Mouse (Mus musculus): Measurements from ENCODE around the gene Use1.

Use1 gene

DNA sequence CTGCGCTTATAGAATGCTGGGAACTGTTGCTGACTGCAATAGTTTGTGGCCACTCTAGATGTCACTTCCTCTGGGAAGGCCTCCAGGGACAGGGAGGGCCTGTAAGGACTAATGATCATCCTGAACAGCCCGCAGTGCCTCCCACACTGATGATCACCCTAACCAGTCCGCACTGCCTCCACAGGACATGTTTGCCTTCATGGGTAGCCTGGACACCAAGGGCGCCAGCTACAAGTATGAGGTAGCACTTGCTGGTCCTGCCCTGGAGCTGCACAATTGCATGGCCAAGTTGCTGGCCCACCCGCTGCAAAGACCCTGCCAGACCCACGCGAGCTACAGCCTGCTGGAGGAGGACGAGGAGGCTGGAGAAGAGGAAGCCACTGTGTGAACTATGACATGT lies 37.4 kb downstream of the Use1 start:
- DNase-seq = peak in 1 of 2 experiments; percentile 20

DNA sequence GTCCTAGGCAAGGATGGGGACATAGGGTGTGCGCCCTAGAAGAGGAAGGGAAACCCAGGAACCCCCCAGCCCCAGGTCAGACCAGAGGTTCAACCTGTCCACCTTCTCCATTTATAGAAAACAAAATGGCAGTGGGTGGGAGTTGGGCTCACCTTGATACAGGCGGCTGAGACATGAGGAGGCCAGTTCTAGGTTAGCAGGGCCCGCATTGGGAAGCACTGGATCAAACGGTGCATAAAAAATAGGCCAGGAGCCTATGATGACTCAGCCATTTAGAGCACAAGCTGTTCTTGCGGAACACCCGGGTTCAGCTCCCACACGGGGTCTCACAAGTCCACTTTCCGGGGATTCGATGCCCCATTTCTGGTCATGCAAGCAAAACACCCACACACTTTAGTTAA lies 38.3 kb downstream of the Use1 start:
- peak; percentile 4 to 18 for DNase-seq

DNA sequence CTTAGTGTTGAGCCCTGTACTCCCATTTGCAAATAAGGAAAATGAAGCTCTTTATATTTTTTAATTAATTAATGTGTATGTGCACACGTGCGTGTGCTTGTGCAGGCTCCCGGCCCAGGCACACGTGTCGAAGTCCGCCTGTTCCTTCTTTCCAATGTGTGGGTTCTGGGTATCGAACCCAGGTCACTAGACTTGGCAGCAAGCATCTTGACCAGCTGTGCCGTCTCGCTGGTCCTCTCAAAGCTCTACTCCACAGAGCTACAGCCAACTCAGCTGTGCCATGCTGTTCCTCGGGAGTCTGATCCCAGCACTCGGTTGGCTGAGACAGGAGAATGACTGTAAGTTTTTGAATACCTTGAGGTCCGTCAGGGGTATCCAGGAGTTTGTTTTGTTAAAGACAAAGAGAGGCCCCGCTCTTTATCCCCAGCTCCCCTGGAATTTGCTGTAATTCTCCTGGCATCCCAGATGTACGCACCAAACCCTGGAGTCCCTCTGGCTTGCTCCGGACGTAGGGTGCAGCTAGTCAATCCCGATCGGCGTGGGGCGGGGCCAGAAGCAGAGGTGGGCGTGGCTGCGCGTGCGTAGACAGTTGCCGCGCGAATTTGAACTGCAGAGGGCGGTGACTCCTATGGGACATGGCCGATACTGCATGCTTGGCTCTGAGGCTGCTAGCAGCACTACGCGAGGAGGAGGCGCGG lies 38.9 kb downstream of the Use1 start, which contains the start of gene Ankle1:
Gene Ankle1 (plus strand): TSS at position 610 of the 698 bp plus-strand sequence.
- peak; percentile 96 to 99 for DNase-seq

DNA sequence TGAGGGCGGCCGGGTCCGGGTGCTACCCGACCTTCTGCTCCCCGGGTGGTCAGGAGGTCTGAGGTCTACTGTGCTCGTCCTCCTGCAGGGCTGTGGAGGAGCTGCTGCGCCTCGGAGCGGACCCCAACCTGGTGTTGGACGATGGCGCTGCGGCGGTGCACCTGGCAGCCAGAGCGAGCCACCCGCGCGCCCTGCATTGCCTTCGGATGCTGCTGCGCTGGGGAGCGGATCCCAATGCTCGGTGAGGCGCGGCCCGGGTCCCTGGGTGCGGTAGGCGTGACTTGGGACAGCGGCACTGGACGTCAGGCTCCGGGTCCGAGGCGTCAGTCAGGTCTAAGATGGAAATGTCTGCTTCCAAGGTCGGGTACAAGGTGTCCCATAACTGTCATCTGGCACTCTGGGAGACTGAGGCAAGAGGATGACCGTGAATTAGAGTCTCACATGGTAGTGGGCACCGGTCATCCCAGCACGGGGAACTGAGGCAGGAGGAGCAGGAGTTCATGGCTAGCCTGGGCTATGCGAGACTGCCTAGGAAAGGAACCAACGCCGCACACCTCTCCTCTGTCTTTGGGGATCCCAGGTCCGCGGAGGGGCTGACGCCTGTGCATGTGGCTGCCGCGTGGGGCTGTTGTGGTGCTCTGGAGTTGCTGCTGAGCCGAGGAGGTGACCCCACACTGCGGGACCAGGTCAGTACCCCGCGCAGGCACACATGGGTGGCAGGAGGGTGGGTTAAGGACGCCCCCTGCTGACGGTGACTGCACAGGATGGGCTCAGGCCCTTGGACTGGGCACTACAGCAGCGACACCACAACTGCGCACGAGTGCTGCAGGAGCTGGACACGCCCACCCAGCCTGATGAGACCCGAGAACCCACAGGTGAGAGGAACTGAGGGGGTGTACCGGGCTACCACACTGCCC lies 39.7 kb downstream of the Use1 start:
- peak; percentile 85 to 86 for DNase-seq

DNA sequence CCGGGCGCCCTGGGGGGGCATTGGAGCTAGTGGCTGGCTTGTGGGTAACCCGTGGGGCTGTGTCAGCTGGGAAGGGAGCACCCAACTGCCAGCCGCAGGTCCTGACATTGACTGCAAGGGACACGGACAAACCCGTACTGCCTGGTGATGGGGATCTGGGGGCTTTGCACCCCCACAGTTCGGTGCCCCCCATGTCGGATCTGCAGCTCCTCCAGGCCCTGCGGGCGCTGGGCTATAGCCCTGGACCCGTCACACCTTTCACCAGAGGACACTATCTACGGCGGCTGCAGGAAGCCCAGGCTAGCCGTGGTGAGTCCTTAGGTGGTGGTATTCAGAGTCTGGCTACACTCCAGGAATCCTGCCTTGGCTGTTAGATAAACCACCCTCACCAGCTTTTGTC lies 40.8 kb downstream of the Use1 start:
- DNase-seq = no peak

DNA sequence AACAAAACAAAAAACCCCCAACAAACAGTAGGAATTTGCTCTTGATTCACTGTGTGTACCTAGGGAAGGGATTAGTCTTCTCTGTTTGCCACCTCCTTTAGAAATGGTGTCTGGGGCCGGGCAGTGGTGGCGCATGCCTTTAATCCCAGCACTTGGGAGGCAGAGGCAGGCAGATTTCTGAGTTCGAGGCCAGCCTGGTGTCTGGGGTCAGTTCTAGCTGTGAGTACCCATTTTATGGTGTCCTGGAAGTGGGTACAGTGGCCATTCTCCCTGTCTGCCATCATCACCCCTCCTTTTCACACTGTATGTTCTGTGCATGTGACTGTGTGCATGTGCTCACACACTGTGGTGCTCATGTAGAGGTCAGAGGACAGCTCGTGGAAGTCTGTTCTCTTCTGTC lies 41.6 kb downstream of the Use1 start:
- DNase-seq = no peak

DNA sequence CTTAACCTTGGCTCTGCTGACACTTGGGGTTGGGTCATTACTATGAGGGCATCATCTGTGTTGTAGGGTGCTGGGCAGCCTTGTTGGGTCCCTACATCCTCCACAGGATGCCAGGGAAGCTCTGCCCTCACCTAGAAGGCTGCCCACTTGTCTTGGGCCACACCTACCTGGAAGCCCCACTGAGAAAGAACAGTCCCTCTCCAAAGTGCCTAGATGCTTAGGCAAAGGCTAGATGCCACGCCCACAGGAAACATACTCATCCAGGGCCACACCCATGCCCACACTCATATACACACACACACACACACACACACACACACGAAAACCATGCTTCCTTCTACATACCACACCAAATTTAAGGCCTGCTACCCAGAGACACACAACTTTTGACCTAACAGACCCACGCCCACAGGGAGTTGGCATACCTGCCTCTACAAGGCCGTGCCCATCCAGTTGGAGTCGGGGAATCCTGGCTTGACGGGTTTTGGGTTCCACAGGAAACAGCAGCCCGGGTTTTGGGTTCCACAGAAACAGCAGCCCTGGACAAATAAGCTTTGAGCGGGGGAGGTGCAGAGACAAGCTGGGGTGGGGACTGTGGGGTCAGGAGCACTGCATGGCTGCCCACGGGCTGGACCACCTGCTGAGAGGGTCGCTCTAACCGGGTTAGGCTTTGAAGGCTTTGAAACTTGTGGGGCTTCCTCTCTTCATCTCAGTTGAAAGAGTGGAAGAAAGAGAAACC lies 45.1 kb downstream of the Use1 start:
- DNase-seq = no peak
